Mouse (Mus musculus) frontal cortex, postnatal 10 days (tissue): ENCODE data around the gene Dcaf10.
"Not testable (repeated sequence)": the region's sequence is repeated elsewhere in the genome, so short reads cannot be mapped to it uniquely, and the experiment has no call there.

Experiments
- DNase-seq, 2 experiments: peaks; one replicate each; pipeline ENCODE4 v3.0.0; 2022; ENCODE audit warnings: low spot score in 2 of 2, mixed read lengths in 1 of 2

The Dcaf10 gene

DNA sequence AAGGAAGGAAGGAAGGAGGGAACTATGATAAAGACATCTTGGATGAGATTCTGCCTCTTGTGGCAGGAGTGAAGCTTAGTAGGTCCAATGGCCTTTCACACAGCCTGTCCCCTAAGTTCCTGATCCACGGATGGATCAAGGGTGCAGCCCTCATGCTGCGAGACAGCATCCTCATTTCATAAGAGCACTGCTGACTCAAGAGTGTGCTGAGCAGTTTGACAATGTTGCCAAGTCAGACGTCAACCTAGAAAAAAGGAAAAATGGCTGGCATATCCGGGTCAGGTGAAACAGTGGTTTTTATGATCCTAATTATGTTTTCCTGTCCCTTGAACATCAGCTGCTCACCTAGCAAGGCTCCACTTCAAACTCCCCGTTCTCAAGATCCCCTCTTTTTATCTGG, 51.8 kb downstream of the Dcaf10 start:
- DNase-seq, result no peak

DNA sequence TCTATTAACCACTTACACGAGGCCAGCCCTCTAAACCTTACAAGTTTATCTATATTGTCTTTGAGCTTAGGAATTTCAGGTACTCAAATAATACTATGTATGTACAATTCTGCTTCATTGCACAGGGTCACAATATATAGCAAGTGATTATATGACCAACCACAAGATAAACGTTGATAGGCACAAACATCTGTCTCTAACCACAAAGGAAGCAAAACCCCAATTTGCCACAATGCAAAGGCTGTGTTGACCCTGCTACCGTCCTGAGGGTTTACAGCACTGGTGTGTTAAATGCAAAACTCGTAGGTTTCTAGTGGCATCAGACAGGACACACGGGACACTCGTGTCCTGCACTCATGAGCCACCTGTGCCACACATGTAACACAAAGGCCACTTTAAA, 54.3 kb downstream of the Dcaf10 start:
- not testable (repeated sequence) for DNase-seq

DNA sequence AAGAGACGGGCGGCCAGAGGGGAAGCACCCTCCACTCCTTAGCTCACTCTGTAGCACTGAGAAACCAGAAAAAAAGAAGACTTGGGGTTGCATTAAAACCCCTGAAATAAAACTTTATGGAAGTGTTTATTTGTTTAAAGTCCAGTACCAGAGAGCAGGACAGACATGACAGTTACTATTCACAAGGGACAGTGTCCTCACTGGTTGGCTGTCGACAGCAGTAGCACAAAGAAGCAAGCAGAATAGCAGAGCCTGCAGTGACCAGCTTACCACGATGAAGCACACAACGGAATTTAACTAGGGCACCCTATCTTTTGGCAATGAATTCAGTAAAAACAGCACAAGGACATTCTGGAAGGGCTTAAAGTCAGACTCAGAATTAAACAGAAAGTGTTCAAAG, 56.4 kb downstream of the Dcaf10 start:
- not testable (repeated sequence) for DNase-seq

DNA sequence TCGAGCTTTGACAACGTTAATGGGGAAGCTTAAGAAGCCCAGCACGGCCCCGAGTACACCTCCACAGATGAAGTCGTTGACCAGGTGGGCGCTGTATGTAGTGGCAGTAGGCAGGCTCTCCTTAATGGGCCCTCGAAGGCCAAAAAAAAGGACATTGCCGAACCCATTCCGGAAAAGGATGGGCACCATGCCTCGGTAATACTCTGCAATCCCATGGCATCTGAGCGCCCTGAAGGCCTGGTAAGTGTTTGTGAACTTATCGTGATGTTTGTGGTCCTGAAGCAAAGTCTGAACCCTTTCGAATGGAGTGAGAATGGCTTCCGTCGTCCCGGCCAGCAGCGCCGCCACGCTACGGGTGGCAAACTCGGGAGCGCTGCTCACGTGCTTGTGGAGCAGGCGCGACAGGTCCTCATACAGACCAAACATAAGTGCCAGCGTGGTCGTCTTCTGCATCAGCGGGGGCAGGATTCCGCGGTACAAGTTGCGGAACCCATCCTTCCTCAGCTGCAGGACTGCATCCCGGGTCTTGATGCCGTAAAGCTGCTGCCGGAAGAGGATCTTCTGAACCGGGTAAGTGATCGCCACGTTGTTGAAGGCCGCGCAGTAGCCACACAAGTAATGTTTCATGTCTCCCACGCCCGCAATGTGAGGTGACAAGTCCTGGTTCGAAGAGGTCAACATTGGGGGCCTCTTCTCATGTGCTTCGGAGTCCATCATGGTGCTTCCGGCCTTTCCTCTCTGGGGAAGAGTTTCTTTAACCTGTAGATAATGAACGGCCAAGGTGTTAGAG, 57.7 kb downstream of the Dcaf10 start:
- no peak for DNase-seq

DNA sequence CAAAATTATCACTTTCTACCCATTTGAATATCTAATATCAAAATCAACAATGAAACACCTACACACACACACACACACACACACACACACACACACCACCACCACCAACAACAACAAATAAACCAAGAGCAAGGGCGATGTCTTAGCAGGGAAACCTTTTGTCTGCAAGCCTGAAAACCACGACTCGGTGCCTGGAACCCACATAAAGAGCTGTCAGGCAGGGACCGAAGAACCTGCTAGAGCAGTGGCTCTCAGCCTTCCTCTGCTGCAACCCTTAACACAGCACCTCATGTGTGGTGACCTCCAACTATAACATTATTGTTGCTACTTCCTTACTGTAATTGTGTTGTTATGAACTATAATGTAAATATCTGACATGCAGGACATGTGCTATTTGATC, 60.4 kb downstream of the Dcaf10 start:
- DNase-seq, result no peak

DNA sequence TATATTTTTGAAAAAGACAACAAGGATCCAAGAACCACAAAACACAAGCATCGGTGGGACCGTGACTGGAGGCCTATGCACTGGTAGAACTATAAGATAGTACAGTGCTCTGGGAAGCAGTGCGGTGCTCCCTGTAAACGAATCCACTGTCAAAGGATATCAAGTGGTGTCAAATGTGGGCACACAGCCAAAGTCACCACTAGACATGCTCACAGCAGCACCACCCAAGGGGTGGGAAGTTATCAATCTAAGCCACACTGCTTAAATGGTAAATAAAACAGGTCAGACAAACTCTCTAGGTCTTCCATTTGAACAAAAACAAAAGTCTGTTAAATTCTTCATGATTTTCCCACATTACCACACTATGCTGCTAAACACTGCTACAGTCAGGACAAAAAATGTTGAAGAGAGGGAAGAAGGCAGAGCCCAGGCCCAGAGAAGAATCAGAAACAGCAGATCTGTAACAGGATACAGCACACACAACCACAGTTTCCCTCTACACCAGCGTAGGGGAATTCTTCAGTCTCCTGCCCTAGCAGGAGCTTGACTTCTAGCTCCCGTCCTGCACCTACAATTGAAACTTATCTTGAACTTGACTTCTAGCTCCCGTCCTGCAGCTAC, 61.1 kb downstream of the Dcaf10 start:
- no peak for DNase-seq

DNA sequence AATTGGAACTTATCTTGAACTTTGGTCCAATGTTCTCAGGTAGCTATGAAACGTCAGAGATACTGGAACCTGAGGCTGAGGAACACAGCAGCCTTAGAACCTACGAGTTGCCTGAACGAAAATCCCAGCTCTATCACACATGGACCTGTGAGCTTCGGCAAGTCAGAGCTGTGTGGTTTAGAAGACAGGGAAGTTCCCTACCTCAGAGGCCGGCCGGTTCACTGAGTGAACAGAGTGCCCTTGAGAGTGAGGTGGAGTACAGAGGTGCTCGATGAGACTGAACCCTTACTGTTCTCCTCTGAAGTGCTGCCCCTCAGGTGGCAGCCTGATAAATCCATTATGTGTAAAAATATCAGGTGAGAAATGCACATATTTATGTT, 61.6 kb downstream of the Dcaf10 start:
- no peak for DNase-seq

DNA sequence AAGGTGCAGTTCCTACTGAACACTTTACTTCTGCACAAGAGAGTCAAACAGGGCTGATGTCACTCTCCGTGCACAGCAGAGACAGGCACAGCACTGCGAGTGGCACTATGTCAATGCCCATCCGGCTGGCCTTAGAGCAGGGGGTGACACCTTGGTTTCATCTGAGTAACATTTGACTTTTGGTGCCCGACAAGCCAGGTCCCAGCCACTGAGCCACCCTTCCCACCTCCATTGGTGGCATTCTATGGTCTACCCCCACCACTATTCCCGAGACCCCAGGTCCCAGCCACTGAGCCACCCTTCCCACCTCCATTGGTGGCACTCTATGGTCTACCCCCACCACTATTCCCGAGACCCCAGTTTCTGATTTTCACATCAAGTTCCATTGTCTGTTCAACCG, 62.2 kb downstream of the Dcaf10 start:
- DNase-seq, result no peak

DNA sequence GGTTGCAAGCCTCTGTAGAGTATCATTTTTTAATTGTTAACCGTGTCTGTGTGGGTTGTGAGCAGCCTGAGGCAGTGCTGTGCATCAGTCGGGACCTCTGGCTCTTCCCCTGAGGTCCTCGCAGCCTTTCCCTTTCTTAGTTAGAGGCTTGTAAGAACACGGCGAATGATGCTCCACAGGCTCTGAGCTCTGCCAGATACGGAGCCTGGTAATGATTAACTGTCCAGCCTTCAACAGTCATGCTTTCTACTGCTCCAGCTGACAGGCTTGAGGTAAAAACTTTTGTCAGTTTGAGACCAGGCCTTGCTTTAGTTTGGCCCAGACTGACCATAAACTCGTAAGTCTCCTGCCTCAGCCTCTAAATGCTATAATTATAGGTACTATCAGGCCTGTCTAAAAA, 63.4 kb downstream of the Dcaf10 start:
- no peak for DNase-seq

DNA sequence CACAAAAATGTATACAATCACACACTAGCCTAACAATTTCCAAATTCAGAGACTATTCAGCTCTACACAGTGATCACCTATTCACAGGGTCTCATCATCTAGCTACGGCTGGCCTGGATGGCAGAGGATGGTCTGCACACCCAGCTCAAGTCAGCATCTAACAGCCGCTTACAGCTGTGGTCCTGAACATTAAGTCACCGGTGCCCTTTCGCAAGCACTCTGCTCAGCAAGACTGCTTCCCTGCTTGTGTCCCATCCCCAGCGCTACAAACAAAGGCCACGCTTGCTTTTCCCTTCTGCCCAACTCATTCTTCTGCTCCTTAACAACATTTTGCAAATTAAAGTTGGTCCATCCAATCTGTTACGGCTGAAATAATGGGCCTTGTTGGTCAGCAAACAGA, 64.5 kb downstream of the Dcaf10 start:
- no peak for DNase-seq

DNA sequence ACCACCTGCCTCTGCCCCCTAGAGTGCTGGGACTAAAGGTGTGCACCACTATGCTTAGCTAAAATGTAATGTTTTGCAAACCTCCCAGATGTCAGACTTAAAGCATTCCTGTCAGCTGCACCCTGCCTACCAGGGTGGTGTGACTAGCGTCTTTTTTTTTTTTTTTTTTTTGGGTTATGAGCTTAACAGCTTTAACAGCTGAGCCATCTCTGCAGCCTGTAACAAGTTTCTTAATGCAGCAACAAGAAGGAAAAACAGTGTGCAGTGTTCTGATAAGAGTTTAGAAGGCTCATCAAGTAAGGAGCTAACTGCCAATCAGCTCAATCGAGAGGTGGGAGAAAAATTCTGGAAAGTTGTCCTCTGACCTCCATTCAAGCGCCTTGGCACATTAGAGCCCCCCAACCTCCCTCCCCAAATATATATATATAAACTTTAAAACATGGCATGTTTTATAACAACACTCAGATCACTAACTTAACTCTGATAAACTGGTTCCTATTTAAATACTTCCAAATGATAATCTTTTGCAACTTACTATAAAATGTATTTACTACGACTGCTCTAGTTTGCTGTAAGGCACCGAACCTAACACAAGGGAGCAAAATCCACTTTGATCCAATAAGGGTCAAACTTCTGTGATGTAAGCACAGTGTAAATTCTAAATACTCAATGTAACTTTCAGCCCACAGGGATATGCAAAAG, 65.3 kb downstream of the Dcaf10 start:
- DNase-seq, result no peak

DNA sequence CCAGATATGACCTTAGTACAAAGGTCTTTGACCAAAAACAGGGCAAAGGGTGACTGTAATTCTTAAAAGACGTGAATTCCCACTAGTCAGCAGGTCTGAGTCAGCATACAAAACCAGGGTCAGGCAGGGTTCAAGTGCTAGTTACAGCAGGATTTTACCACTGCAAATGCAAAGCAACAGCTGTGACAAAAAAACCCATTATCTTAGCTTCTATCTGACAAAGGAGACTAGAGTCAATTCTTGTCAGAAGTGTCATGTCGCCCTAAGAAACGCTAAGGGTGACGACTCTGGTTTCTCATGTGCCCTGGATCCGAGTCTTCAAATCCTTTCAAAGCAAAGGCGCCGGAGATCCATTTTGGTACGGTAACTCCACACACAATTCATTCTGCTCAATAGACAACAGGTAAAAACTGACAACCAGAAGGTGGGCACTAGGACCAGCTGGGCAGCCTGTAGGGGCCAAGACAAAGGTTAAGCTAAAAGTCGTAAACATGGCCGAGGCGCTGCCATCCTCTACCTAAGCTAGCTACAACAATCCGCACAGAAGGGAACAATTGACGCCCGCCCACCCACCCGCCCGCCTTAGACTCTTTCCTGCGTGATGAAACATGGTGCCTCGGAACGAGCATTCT, 65.9 kb downstream of the Dcaf10 start:
- DNase-seq, result no peak

DNA sequence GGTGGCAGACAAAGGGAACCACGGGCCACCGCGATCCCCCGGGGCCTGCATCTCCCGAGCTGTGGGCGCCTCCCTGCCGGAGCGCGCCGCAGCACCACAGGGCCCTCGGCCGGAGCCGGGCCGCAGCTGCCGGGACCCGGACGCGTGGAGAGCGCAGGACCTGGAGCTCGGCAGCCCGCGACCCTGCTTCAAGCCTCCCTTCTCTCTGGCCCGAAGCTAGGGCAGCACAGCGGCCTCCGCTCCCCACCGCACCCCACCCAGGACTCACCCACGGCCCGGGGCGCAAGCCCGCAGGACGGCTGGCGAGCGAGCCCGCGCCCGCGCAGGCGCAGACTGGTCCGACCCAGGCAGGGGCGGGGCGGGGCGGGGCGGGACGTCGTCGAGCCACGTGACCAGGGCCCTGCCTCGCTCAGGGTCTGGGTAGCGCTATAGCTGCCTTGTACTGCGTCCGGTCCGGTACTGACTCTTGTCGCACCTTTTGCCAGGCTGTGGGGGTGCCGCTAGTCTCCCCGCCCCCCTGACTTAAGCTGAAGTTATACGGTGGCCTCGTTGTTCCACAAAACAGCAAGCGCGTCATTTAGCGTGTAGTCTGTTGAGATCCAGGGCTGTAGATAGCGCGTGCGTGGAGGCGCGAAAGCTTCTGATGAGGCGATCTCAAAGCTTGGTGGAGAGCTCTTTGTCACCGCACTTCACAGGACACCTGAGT, 66.7 kb downstream of the Dcaf10 start, which contains the start of gene Slc25a51:
TSS of gene Slc25a51 (minus strand) at position 340 of the 706 bp plus-strand sequence.
- DNase-seq, result peak; percentile 78 to 85

DNA sequence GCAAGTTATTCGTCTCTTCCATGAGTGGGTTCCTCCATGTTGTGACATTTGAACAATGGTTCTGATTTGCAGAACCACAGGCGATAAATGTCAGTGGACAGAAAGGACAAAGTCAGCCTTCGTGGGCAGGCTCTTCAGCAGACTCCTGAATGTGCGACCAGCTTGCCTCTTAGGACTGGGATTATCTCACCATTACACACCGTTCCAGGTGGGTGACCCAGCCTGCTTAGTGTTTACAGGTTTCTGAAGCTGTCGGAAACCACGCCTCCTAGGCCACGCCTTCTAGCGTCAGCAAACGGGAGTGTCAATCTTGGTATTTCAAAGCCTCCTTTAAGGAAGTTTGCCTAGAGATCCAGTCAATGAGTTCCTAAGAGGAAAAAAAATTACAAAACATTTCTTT, 67.4 kb downstream of the Dcaf10 start:
- peak in 1 of 2 experiments; percentile 49 for DNase-seq

DNA sequence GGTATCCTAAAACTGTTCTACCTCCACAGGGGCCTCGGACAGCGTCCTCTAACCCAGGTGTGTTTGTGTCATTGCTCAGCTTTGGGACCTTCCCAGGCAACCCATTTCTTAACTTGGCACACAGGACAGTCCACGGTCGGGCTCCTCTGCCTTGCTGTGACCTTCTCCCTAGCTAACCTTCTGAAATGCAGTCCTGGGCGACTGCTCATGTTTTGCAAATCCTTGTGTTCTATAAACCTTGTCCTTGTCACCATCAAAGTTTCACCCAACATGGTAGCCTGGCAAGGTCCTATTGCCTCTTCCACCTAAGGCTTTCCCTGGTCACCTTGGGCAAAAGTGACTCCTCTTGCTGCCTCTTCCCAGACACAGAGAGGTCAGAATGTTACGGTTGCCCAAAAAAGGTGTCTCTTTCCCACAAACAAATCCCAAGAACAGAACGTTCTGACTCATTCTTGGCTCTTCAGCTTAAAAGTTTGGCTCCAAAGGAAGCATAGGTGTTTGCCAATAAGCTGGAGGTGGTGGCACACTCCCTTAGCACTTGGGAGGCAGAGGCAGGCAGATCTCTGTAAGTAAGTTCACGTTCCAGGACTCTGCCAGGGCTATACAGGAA, 69.4 kb downstream of the Dcaf10 start:
- DNase-seq, result no peak

DNA sequence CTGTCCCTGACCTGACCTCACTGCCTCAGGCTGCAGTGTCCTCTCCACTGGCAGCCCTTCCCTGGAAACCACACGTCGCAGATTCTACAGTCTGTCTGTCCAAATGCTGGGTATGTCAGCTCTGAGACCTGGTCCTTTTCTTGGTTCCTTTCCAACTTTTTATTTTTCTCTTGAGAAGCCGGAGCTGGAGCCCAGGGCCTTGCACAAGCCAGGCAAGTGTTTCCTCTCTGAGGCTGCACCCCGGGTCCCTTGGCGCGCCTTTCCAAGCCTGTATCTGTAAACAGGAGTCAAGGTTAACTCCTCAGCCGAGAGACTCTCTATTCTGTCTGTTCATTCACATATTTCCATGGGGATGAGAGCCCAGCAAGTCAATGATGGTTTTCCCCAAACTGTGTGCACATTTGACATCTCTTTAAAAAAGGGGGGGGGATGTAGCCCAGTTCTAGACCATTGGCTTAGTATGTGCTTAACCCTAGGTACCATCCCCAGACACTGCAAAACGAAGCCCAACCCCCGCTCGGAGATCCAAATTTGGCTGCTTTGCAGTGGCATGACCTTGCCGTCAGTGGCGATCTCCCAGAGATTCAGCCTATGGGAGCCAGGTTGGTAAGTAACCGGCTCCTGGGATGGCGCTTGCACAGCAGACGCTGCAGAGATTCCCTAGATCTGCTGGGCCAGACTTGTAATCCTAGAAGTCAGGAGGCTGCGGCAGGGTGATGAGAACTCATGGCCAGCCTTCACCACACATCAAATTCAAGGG, 70.7 kb downstream of the Dcaf10 start:
- no peak for DNase-seq

DNA sequence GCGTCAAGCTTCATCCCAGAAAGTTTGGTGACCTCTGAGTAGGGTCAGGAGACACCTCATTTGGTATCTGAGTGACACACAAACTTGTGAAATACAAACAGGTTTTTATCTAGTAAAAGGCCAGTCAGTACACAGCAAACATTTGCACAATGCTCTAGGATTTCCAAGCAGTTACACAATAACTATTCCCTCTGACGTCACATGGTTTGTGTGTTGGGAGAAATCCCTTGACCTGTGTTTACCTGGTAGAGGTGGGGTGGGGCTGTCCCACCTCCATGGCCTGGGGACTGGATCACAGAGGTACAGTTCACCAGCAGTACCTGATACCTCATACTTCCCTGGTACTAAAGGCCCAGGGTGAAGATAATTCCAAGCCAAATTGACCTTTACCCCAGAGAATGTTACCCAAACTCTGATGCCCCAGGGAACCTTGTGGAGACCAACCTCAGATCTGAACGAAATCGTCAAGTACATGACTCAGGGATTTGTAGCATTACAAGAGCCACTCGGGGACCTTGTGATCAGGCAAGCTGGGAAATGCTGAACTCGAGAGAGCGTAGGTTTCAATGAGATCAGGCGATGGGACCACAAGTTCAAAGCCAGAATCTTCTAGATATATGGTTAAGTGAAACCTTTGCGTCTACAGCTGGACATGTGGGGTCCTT, 71.9 kb downstream of the Dcaf10 start:
- no peak for DNase-seq

DNA sequence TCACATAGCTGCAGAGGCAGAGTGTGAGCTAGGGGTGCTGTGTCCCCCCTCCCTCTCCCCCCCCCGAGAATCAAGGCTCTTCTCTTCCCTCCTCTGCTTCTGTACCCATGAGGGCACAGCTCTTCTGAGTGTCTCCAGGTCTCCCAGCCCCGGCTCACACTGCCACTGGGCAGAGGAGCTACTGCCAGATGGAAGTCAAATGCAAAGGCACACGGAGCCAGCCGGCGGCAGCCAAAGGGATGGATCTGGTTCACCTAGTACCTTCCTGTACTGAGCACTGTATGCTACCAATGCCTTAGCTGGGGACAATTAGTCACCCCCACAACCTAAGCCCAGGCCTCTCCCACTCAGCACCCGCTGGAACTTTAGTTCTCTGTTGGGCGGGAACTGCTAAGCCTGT, 74.4 kb downstream of the Dcaf10 start:
- no peak for DNase-seq

DNA sequence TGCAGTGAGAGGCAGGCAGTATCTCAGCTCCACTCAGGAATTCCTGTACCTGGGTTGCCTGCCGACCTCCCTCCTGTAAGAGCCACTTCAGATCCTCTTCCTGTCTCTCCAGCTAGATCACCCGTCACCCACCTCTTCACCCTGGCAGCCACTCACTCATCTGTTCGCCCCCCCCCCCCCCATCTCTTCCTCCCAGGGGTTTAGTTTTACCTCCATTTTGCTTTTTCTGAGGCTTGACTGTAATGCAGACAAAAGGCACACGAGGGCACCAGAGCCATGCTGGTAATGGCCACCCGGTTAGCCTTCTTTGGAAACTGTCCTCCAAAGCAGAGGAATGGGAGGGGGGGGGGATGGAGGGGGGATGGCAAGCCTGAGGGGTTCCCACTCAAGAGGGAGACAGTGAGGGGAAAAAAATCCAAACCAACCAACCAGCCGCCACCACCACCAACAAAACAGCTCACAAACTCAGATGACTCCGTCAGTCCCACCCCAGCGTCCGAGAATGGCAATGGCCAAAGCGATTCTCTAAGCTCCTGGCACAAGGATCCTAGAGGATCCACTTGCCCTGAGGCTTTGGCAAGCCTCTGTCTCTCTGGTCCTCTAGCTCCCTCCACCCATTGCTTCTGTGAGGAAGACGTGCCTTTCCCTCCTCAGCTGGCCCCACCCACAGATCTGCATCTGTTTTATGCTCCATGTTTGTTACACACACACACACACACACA, 76.5 kb downstream of the Dcaf10 start:
- peak in 1 of 2 experiments; percentile 58 for DNase-seq
